Mouse (Mus musculus): ENCODE results near the gene Gcsam. TPM values are rescaled to one million over a fixed set of nuclear protein-coding genes. Genes with fewer than 3 reads are reported as not detected.

Gcsam gene
- total and polyA plus RNA-seq, 3 experiments: not detected

- no peaks in the 10 kb centered on the region for H3K36me3 ChIP-seq (replicated peaks in 1 of 2; ENCODE audit: control insufficient read depth in 1 of 2, insufficient read depth in 1 of 2, low read length in 1 of 2)
- H3K9ac ChIP-seq (ENCODE audit: insufficient read depth, low read depth): no peak overlapping the region
- no peak for DNase-seq (ENCODE audit: extremely low read depth)
- H3K4me3 ChIP-seq (replicated peaks in 1 of 3; ENCODE audit: low read depth in 2 of 3, low read length in 2 of 3, poor library complexity in 1 of 3): no peak overlapping the region
- in situ Hi-C loops (cut with MboI; ENCODE audit: low pct_ligation_motif_present, low pct_unique_long_range_greater_than_20kb, low sequenced_read_pairs) (no loop called here), dilution Hi-C loops (cut with MboI; ENCODE audit: extremely low pct_ligation_motif_present, extremely low pct_unique_long_range_greater_than_20kb, low sequenced_read_pairs) (no loop called here)
- no peak overlapping the region for H3K27ac ChIP-seq (ENCODE audit: insufficient read depth, low read depth)
- H3K9me3 ChIP-seq (replicated peaks; ENCODE audit: low read length): no peaks in the 10 kb centered on the region
- H3K4me1 ChIP-seq (ENCODE audit: control insufficient read depth in 1 of 2, insufficient read depth in 2 of 2): peaks cover 5 to 8% of the 10 kb centered on the region in 2 experiments; a peak in 2 of 4 replicates
- H3K79me2 ChIP-seq (replicated peaks; ENCODE audit: control insufficient read depth, extremely low read depth, insufficient read depth, poor library complexity, severe bottlenecking): no peaks in the 10 kb centered on the region
- no peaks in the 10 kb centered on the region for H3K27me3 ChIP-seq (replicated peaks)
- H3K4me2 ChIP-seq (ENCODE audit: insufficient read depth, low read depth, poor library complexity, severe bottlenecking): no peak overlapping the region
- TF ChIP-seq ZMIZ1 (IDR thresholded peaks at IDR 0.05; ENCODE audit: low read depth, low read length) (no peak), BHLHE40 (IDR thresholded peaks at IDR 0.05; ENCODE audit: low read depth, low read length) (no peak), POLR2AphosphoS2 (IDR thresholded peaks at IDR 0.05; ENCODE audit: low read depth, low read length) (no peak)
These were observed 56.0 kb downstream of the Gcsam start for GRCm38 (mm10) chr16:45666136-45666535.

GRCm38 (mm10) chr16:45668178-45668577, 58.0 kb downstream of the Gcsam start:
- H3K4me2 ChIP-seq (ENCODE audit: insufficient read depth, low read depth, poor library complexity, severe bottlenecking): no peak overlapping the region
- H3K9me3 ChIP-seq (replicated peaks; ENCODE audit: low read length): no peaks in the 10 kb centered on the region
- H3K79me2 ChIP-seq (replicated peaks; ENCODE audit: control insufficient read depth, extremely low read depth, insufficient read depth, poor library complexity, severe bottlenecking): no peaks in the 10 kb centered on the region
- DNase-seq (ENCODE audit: extremely low read depth): no peak
- TF ChIP-seq MXI1 (IDR thresholded peaks at IDR 0.05; ENCODE audit: low read depth, low read length) (no peak), MYC (IDR thresholded peaks at IDR 0.05; ENCODE audit: low read depth, low read length) (no peak), MAX (IDR thresholded peaks at IDR 0.05; ENCODE audit: low read length) (no peak), ZNF384 (IDR thresholded peaks at IDR 0.05; ENCODE audit: low read depth, low read length) (no peak), POLR2A (IDR thresholded peaks at IDR 0.05; ENCODE audit: low read depth, low read length) (no peak), SMC3 (IDR thresholded peaks at IDR 0.05; ENCODE audit: low read depth, low read length) (no peak)
- in situ Hi-C loops (cut with MboI; ENCODE audit: low pct_ligation_motif_present, low pct_unique_long_range_greater_than_20kb, low sequenced_read_pairs) (no loop called here), dilution Hi-C loops (cut with MboI; ENCODE audit: extremely low pct_ligation_motif_present, extremely low pct_unique_long_range_greater_than_20kb, low sequenced_read_pairs) (no loop called here)
- H3K36me3 ChIP-seq (replicated peaks in 1 of 2; ENCODE audit: control insufficient read depth in 1 of 2, insufficient read depth in 1 of 2, low read length in 1 of 2): no peaks in the 10 kb centered on the region
- no peak overlapping the region for H3K9ac ChIP-seq (ENCODE audit: insufficient read depth, low read depth)
- H3K27me3 ChIP-seq (replicated peaks): no peaks in the 10 kb centered on the region
- no peak overlapping the region for H3K4me3 ChIP-seq (replicated peaks in 1 of 3; ENCODE audit: low read depth in 2 of 3, low read length in 2 of 3, poor library complexity in 1 of 3)
- no peak overlapping the region for H3K27ac ChIP-seq (ENCODE audit: insufficient read depth, low read depth)
- peaks cover 5 to 8% of the 10 kb centered on the region in 2 experiments; a peak in 2 of 4 replicates for H3K4me1 ChIP-seq (ENCODE audit: control insufficient read depth in 1 of 2, insufficient read depth in 2 of 2)

- Histone ChIP-seq H3K4me3 (replicated peaks in 1 of 3; ENCODE audit: low read depth in 2 of 3, low read length in 2 of 3, poor library complexity in 1 of 3) (no peak overlapping the region), H3K27me3 (replicated peaks) (no peaks in the 10 kb centered on the region), H3K79me2 (replicated peaks; ENCODE audit: control insufficient read depth, extremely low read depth, insufficient read depth, poor library complexity, severe bottlenecking) (no peaks in the 10 kb centered on the region), H3K4me2 (ENCODE audit: insufficient read depth, low read depth, poor library complexity, severe bottlenecking) (no peak overlapping the region), H3K9me3 (replicated peaks; ENCODE audit: low read length) (no peaks in the 10 kb centered on the region), H3K4me1 (ENCODE audit: control insufficient read depth in 1 of 2, insufficient read depth in 2 of 2) (peaks cover 5 to 8% of the 10 kb centered on the region in 2 experiments; a peak in 2 of 4 replicates), H3K27ac (ENCODE audit: insufficient read depth, low read depth) (no peak overlapping the region), H3K36me3 (replicated peaks in 1 of 2; ENCODE audit: control insufficient read depth in 1 of 2, insufficient read depth in 1 of 2, low read length in 1 of 2) (no peaks in the 10 kb centered on the region), H3K9ac (ENCODE audit: insufficient read depth, low read depth) (no peak overlapping the region)
- dilution Hi-C loops (cut with MboI; ENCODE audit: extremely low pct_ligation_motif_present, extremely low pct_unique_long_range_greater_than_20kb, low sequenced_read_pairs) (no loop called here), in situ Hi-C loops (cut with MboI; ENCODE audit: low pct_ligation_motif_present, low pct_unique_long_range_greater_than_20kb, low sequenced_read_pairs) (no loop called here)
- TF ChIP-seq BHLHE40 (IDR thresholded peaks at IDR 0.05; ENCODE audit: low read depth, low read length) (no peak), ZC3H11A (IDR thresholded peaks at IDR 0.05; ENCODE audit: low read depth, low read length) (no peak), NELFE (IDR thresholded peaks at IDR 0.05; ENCODE audit: low read depth, low read length) (no peak), MXI1 (IDR thresholded peaks at IDR 0.05; ENCODE audit: low read depth, low read length) (no peak), PAX5 (IDR thresholded peaks at IDR 0.05; ENCODE audit: low read length) (no peak), HCFC1 (IDR thresholded peaks at IDR 0.05; ENCODE audit: low read depth, low read length) (no peak), JUN (IDR thresholded peaks at IDR 0.05; ENCODE audit: insufficient read depth, low read depth, low read length) (no peak), ZMIZ1 (IDR thresholded peaks at IDR 0.05; ENCODE audit: low read depth, low read length) (no peak)
- DNase-seq (ENCODE audit: extremely low read depth): no peak
These were observed 59.8 kb downstream of the Gcsam start for GRCm38 (mm10) chr16:45670005-45670404.

Other genes starting within 250 kb of the Gcsam start
- 63.0 and 77.5 TPM in 2 replicates for gene Cd200, start 201.3 kb upstream of the Gcsam start, total RNA-seq (2012; rRNA removed)
- 13.7 and 15.1 TPM in 2 replicates for gene Cd200, start 201.3 kb upstream of the Gcsam start, total RNA-seq (2014; rRNA removed)
- 15.3 and 17.0 TPM in 2 replicates for gene Cd200, start 201.3 kb upstream of the Gcsam start, polyA plus RNA-seq (2012; ENCODE audit: insufficient read length, low read depth)
- gene Gm609, start 117.4 kb upstream of the Gcsam start, total RNA-seq (2012; rRNA removed): 0.04 and 0.08 TPM in 2 replicates
- not detected in 2 replicates for gene Gm609, start 117.4 kb upstream of the Gcsam start, total RNA-seq (2014; rRNA removed)
- gene Gm609, start 117.4 kb upstream of the Gcsam start, polyA plus RNA-seq (2012; ENCODE audit: insufficient read length, low read depth): not detected in 2 replicates
- 0.13 TPM in 1 of 2 replicates, not detected in the other for gene Gm17783, start 78.3 kb upstream of the Gcsam start, total RNA-seq (2012; rRNA removed)
- gene Gm17783, start 78.3 kb upstream of the Gcsam start, total RNA-seq (2014; rRNA removed): not detected in 2 replicates
- gene Gm17783, start 78.3 kb upstream of the Gcsam start, polyA plus RNA-seq (2012; ENCODE audit: insufficient read length, low read depth): not detected in 2 replicates
- not detected in 2 replicates for gene Slc9c1, start 75.1 kb upstream of the Gcsam start, total RNA-seq (2012; rRNA removed)
- not detected in 2 replicates for gene Slc9c1, start 75.1 kb upstream of the Gcsam start, total RNA-seq (2014; rRNA removed)
- gene Slc9c1, start 75.1 kb upstream of the Gcsam start, polyA plus RNA-seq (2012; ENCODE audit: insufficient read length, low read depth): not detected in 2 replicates
- not detected in 2 replicates for gene BC016579, start 43.7 kb downstream of the Gcsam start, total RNA-seq (2012; rRNA removed)
- gene BC016579, start 43.7 kb downstream of the Gcsam start, total RNA-seq (2014; rRNA removed): not detected in 2 replicates
- gene BC016579, start 43.7 kb downstream of the Gcsam start, polyA plus RNA-seq (2012; ENCODE audit: insufficient read length, low read depth): not detected in 2 replicates
- not detected in 2 replicates for gene Tmprss7, start 83.3 kb downstream of the Gcsam start, total RNA-seq (2012; rRNA removed)
- not detected in 2 replicates for gene Tmprss7, start 83.3 kb downstream of the Gcsam start, total RNA-seq (2014; rRNA removed)
- gene Tmprss7, start 83.3 kb downstream of the Gcsam start, polyA plus RNA-seq (2012; ENCODE audit: insufficient read length, low read depth): not detected in 2 replicates
- 0.17 and 0.21 TPM in 2 replicates for gene Tagln3, start 114.2 kb downstream of the Gcsam start, total RNA-seq (2012; rRNA removed)
- 0.19 TPM in 1 of 2 replicates, not detected in the other for gene Tagln3, start 114.2 kb downstream of the Gcsam start, total RNA-seq (2014; rRNA removed)
- 0.69 and 0.79 TPM in 2 replicates for gene Tagln3, start 114.2 kb downstream of the Gcsam start, polyA plus RNA-seq (2012; ENCODE audit: insufficient read length, low read depth)
- 13.8 and 14.1 TPM in 2 replicates for gene Abhd10, start 132.6 kb downstream of the Gcsam start, total RNA-seq (2012; rRNA removed)
- gene Abhd10, start 132.6 kb downstream of the Gcsam start, total RNA-seq (2014; rRNA removed): 19.3 and 20.1 TPM in 2 replicates
- gene Abhd10, start 132.6 kb downstream of the Gcsam start, polyA plus RNA-seq (2012; ENCODE audit: insufficient read length, low read depth): 18.2 and 20.5 TPM in 2 replicates